Mouse (Mus musculus): ENCODE results near the gene Cpsf6.

The Cpsf6 gene

GRCm38 (mm10) chr10:117335649-117336048 lies 44.2 kb downstream of the Cpsf6 start:
- in situ Hi-C loops (cut with MboI, MseI) = loop anchor here (5.0 kb wide), 1 partner anchor 63 kb away; no protein-coding TSS in a partner anchor

- in situ Hi-C loops (cut with MboI, MseI) = no loop called here
These were observed 49.3 kb downstream of the Cpsf6 start for GRCm38 (mm10) chr10:117330521-117330920.

- in situ Hi-C loops (cut with MboI, MseI) = no loop called here
These were observed 56.0 kb downstream of the Cpsf6 start for GRCm38 (mm10) chr10:117323782-117324181.

GRCm38 (mm10) chr10:117322630-117323029 lies 57.2 kb downstream of the Cpsf6 start:
- in situ Hi-C loops (cut with MboI, MseI) = no loop called here

GRCm38 (mm10) chr10:117320571-117320981 lies 59.2 kb downstream of the Cpsf6 start:
- in situ Hi-C loops (cut with MboI, MseI) = no loop called here

GRCm38 (mm10) chr10:117316391-117316790 lies 63.4 kb downstream of the Cpsf6 start:
- in situ Hi-C loops (cut with MboI, MseI) = no loop called here

GRCm38 (mm10) chr10:117313133-117313532 lies 66.7 kb downstream of the Cpsf6 start:
- in situ Hi-C loops (cut with MboI, MseI) = no loop called here

GRCm38 (mm10) chr10:117312168-117312567 lies 67.6 kb downstream of the Cpsf6 start:
- in situ Hi-C loops (cut with MboI, MseI) = no loop called here

GRCm38 (mm10) chr10:117304371-117304770 lies 75.4 kb downstream of the Cpsf6 start:
- in situ Hi-C loops (cut with MboI, MseI) = no loop called here

- in situ Hi-C loops (cut with MboI, MseI) = no loop called here
These were observed 78.1 kb downstream of the Cpsf6 start for GRCm38 (mm10) chr10:117301688-117302087.

- in situ Hi-C loops (cut with MboI, MseI) = no loop called here
These were observed 79.8 kb downstream of the Cpsf6 start for GRCm38 (mm10) chr10:117299901-117300520.

GRCm38 (mm10) chr10:117299106-117299505 lies 80.7 kb downstream of the Cpsf6 start:
- in situ Hi-C loops (cut with MboI, MseI) = no loop called here

GRCm38 (mm10) chr10:117298336-117298735 lies 81.5 kb downstream of the Cpsf6 start:
- in situ Hi-C loops (cut with MboI, MseI) = no loop called here

Data from T-helper 1 cell (primary cell).